In genomic region chr5:146940219-146940618, GRCm38 (mm10) we compare ENCODE assay signal across 10 mouse cellular contexts. TPM values are rescaled to one million over a fixed set of nuclear protein-coding genes. Genes with fewer than 3 reads are reported as not detected.
DNase-seq lines count a peak whose midpoint lies in the region; ATAC-seq and TF ChIP-seq lines count a peak whose summit lies in the region.
"Had no signal": no experiment of that assay in that cellular context is flagged by ENCODE, and none has a peak within 500 bp of the region (broad histone marks: within the 10 kb centered on the region; RNA-seq: fewer than 3 reads in every experiment).

No protein-coding gene starts in this region.

- intact Hi-C loops in gastrocnemius, postnatal 14 days (cut with DNase I; ENCODE audit: low total_unique reads): no loop called here

- H3K4me1 ChIP-seq in G1E (ENCODE audit: insufficient read depth, low read depth, low read length): no peaks in the 10 kb centered on the region
- no peaks in the 10 kb centered on the region for H3K4me1 ChIP-seq in forebrain, embryonic 14.5 days (ENCODE audit: control insufficient read depth, insufficient read depth, low read length)
- H3K4me1 ChIP-seq in neural tube, embryonic 13.5 days (replicated peaks): peaks cover 6% of the 10 kb centered on the region
- no peaks in the 10 kb centered on the region for H3K4me1 ChIP-seq in heart, embryonic 12.5 days (replicated peaks)
- H3K4me1 ChIP-seq: limb, embryonic 15.5 days had no signal

- H3K9me3 ChIP-seq in G1E (replicated peaks): peaks cover 6% of the 10 kb centered on the region
- H3K9me3 ChIP-seq in forebrain, embryonic 14.5 days (replicated peaks; ENCODE audit: control insufficient read depth, low read length): no peaks in the 10 kb centered on the region
- H3K9me3 ChIP-seq in neural tube, embryonic 13.5 days: no peaks in the 10 kb centered on the region
- H3K9me3 ChIP-seq in heart, embryonic 12.5 days (replicated peaks): peaks cover 9% of the 10 kb centered on the region
- H3K9me3 ChIP-seq: embryonic facial prominence, embryonic 12.5 days; limb, embryonic 15.5 days had no signal

- H3K27me3 ChIP-seq in G1E (ENCODE audit: insufficient read depth, low read length): peaks cover 13% of the 10 kb centered on the region; the same call in 1 of the 2 replicates
- no peaks in the 10 kb centered on the region for H3K27me3 ChIP-seq in forebrain, embryonic 14.5 days (replicated peaks; ENCODE audit: control insufficient read depth, insufficient read depth, low read length)
- no peaks in the 10 kb centered on the region for H3K27me3 ChIP-seq in neural tube, embryonic 13.5 days
- no peaks in the 10 kb centered on the region; the same call in 1 of the 2 replicates for H3K27me3 ChIP-seq in heart, embryonic 12.5 days (replicated peaks)
- H3K27me3 ChIP-seq: embryonic facial prominence, embryonic 12.5 days; limb, embryonic 15.5 days had no signal

- WGBS in forebrain, embryonic 14.5 days: 21% methylated on average over 7 of the region's 7 CpGs
- 15% methylated on average over 7 of the region's 7 CpGs for WGBS in neural tube, embryonic 13.5 days
- 24% methylated on average over 7 of the region's 7 CpGs for WGBS in heart, embryonic 12.5 days

- no peak overlapping the region for H3K9ac ChIP-seq in forebrain, embryonic 14.5 days (ENCODE audit: low read length)
- H3K9ac ChIP-seq in neural tube, embryonic 13.5 days: no peak overlapping the region
- no peak overlapping the region for H3K9ac ChIP-seq in heart, embryonic 12.5 days
- H3K9ac ChIP-seq: embryonic facial prominence, embryonic 12.5 days; limb, embryonic 15.5 days had no signal

- no peaks in the 10 kb centered on the region for H3K36me3 ChIP-seq in G1E (replicated peaks)
- no peaks in the 10 kb centered on the region for H3K36me3 ChIP-seq in forebrain, embryonic 14.5 days (ENCODE audit: control insufficient read depth, insufficient read depth, low read length)
- H3K36me3 ChIP-seq in neural tube, embryonic 13.5 days: no peaks in the 10 kb centered on the region
- H3K36me3 ChIP-seq in heart, embryonic 12.5 days: no peaks in the 10 kb centered on the region
- H3K36me3 ChIP-seq: embryonic facial prominence, embryonic 12.5 days; limb, embryonic 15.5 days had no signal

- H3K27ac ChIP-seq in forebrain, embryonic 14.5 days (ENCODE audit: low read depth, low read length): no peak overlapping the region
- no peak overlapping the region for H3K27ac ChIP-seq in neural tube, embryonic 13.5 days (replicated peaks)
- H3K27ac ChIP-seq in heart, embryonic 12.5 days (ENCODE audit: poor library complexity, severe bottlenecking): no peak overlapping the region
- H3K27ac ChIP-seq: embryonic facial prominence, embryonic 12.5 days; limb, embryonic 15.5 days had no signal

- H3K4me3 ChIP-seq in G1E (ENCODE audit: low read depth, low read length): no peak overlapping the region
- H3K4me3 ChIP-seq in forebrain, embryonic 14.5 days (ENCODE audit: low read depth, low read length): no peak overlapping the region
- H3K4me3 ChIP-seq in neural tube, embryonic 13.5 days: no peak overlapping the region
- H3K4me3 ChIP-seq in heart, embryonic 12.5 days: no peak overlapping the region
- H3K4me3 ChIP-seq: embryonic facial prominence, embryonic 12.5 days; limb, embryonic 15.5 days had no signal

- peak; percentile 68 for TF ChIP-seq CTCF in G1E (IDR thresholded peaks at IDR 0.05; ENCODE audit: low read depth, low read length)

- H3K4me2 ChIP-seq in forebrain, embryonic 14.5 days (ENCODE audit: low read length): no peak overlapping the region
- peak overlapping the region; percentile 36; the same call in 1 of the 2 replicates for H3K4me2 ChIP-seq in neural tube, embryonic 13.5 days
- no peak overlapping the region for H3K4me2 ChIP-seq in heart, embryonic 12.5 days
- H3K4me2 ChIP-seq: embryonic facial prominence, embryonic 12.5 days; limb, embryonic 15.5 days had no signal

- ATAC-seq in G1E (ENCODE audit: extremely low read depth, insufficient number of reproducible peaks, low FRiP score, poor library complexity, severe bottlenecking): no peak; the same call in 1 of the 2 replicates
- peak; percentile 33; the same call in 1 of the 2 replicates for ATAC-seq in forebrain, embryonic 14.5 days
- peak; percentile 51; the same call in 1 of the 2 replicates for ATAC-seq in neural tube, embryonic 13.5 days (ENCODE audit: low read depth)
- no peak for ATAC-seq in heart, embryonic 12.5 days (ENCODE audit: insufficient number of reproducible peaks, low FRiP score)

- peak; percentile 57 for DNase-seq in kidney, adult 9 months
- no peak for DNase-seq in kidney, adult 11 months
- DNase-seq in 416B (ENCODE audit: low read depth) (peak; percentile 70), G1E (ENCODE audit: low spot score) (no peak)
- DNase-seq in forebrain, embryonic 14.5 days (ENCODE audit: low spot score): peak; percentile 83
- no peak for DNase-seq in gastrocnemius, postnatal 14 days

RNA-seq across cellular contexts. Expression of gene Gtf3a, which starts 8.2 kb away (rescaled TPM):
- total RNA-seq in G1E (2014; fragmentation: Nextera tagmentation) (172 and 200 TPM in 2 replicates), G1E (2017) (193 and 222 TPM in 2 replicates)
- polyA plus RNA-seq in G1E (2012): 214 and 270 TPM in 2 replicates
- 99.7 and 110 TPM in 2 replicates for polyA plus RNA-seq in forebrain, embryonic 14.5 days (2014; fragmentation: Nextera tagmentation; extraction: Ambion mirVana)
- 104 and 110 TPM in 2 replicates for polyA plus RNA-seq in neural tube, embryonic 13.5 days (2015; fragmentation: Nextera tagmentation; extraction: Ambion mirVana)
- polyA plus RNA-seq in heart, embryonic 12.5 days (2016; fragmentation: Nextera tagmentation; extraction: Ambion mirVana): 82.3 and 85.5 TPM in 2 replicates
- 10 to 100 TPM; 22.1 to 25.1 TPM for total RNA-seq in gastrocnemius, postnatal 14 days (2021)

RNA-seq across cellular contexts. Expression of gene Mtif3, which starts 23.4 kb away (rescaled TPM):
- 11.5 and 14.4 TPM in 2 replicates for total RNA-seq in G1E (2014; fragmentation: Nextera tagmentation)
- total RNA-seq in G1E (2017): 27.5 and 28.9 TPM in 2 replicates
- polyA plus RNA-seq in G1E (2012): 4.8 and 7.6 TPM in 2 replicates
- 27.1 and 34.4 TPM in 2 replicates for polyA plus RNA-seq in forebrain, embryonic 14.5 days (2014; fragmentation: Nextera tagmentation; extraction: Ambion mirVana)
- polyA plus RNA-seq in neural tube, embryonic 13.5 days (2015; fragmentation: Nextera tagmentation; extraction: Ambion mirVana): 28.9 and 31.7 TPM in 2 replicates
- 17.1 and 23.3 TPM in 2 replicates for polyA plus RNA-seq in heart, embryonic 12.5 days (2016; fragmentation: Nextera tagmentation; extraction: Ambion mirVana)
- 10 to 100 TPM; 21.8 to 24.3 TPM for total RNA-seq in gastrocnemius, postnatal 14 days (2021)

Comparison
In these comparisons a context has a peak if more than half of its experiments do, and no peak if none do; other contexts are left out.
1. DNase-seq: peak in kidney, adult 9 months (single experiment), 416B (single experiment) and forebrain, embryonic 14.5 days (single experiment); none in kidney, adult 11 months (single experiment), G1E (single experiment) and gastrocnemius, postnatal 14 days (single experiment).
2. ATAC-seq: peak in forebrain, embryonic 14.5 days (single experiment) and neural tube, embryonic 13.5 days (single experiment); none in G1E (single experiment) and heart, embryonic 12.5 days (single experiment).